In the genomic region with DNA sequence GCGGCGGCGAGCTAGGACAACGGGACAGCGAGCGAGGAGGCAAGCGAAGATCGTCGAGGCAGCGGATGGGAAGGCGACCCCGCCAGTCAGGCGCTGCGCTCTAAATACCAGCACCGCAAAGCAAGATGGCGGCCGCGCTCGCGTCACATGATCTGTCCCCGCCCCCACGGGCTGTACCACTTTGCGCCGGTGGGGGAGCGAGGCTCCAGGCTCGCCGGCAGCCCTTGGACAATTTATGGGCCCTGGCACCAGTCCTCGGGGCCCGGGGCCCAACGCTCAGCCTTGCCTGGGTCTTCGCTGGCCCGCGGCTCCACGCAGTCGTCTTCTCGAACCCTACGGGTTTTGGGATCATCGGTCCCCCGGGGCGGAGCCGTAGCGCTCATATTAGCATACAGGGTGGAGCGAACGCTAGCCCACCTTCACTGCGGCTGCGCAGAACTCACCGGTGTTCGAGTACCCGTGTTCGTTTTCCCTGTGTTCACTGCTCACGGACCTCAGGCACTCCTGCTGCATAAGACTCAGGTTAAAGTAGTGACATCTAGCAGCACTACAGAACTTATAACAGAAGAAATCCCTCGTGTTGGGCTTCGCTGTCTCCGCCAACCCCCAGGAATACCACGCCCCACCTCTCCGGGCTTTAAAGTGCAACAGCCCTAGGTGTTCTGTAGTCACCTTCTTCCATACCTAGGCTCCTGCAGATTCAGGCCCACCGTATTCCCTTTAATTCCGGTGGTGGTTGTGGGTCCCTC, we compare ENCODE assay signal across 8 mouse cellular contexts. TPM values are rescaled to one million over a fixed set of nuclear protein-coding genes. Genes with fewer than 3 reads are reported as not detected.
DNase-seq lines count a peak whose midpoint lies in the region; ATAC-seq lines count a peak whose summit lies in the region.

Gene Atp6v0c, minus strand, starts transcription at position 386 of the 749 bp plus-strand sequence.

- H3K9ac ChIP-seq in forebrain, embryonic 11.5 days (ENCODE audit: low read length), result peak within 1 kb of the TSS; percentile 90
- H3K9ac ChIP-seq in heart, embryonic 16.5 days (ENCODE audit: low read length), result peak within 1 kb of the TSS; percentile 91
- peak within 1 kb of the TSS; percentile 91 for H3K9ac ChIP-seq in liver, embryonic 15.5 days
- H3K9ac ChIP-seq in neural tube, embryonic 12.5 days, result peak within 1 kb of the TSS; percentile 86

- H3K9me3 ChIP-seq in forebrain, embryonic 11.5 days (ENCODE audit: control insufficient read depth, low read length), result no peaks in the 10 kb centered on the region
- H3K9me3 ChIP-seq in heart, embryonic 16.5 days (replicated peaks; ENCODE audit: control insufficient read depth, low read length), result no peaks in the 10 kb centered on the region
- H3K9me3 ChIP-seq in liver, embryonic 15.5 days (replicated peaks), result no peaks in the 10 kb centered on the region
- no peaks in the 10 kb centered on the region for H3K9me3 ChIP-seq in neural tube, embryonic 12.5 days

- H3K36me3 ChIP-seq in forebrain, embryonic 11.5 days (ENCODE audit: control insufficient read depth, insufficient read depth, low read length), result no peaks in the 10 kb centered on the region; the same call in 1 of the 2 replicates
- peaks cover 16% of the 10 kb centered on the region for H3K36me3 ChIP-seq in heart, embryonic 16.5 days (ENCODE audit: control insufficient read depth, insufficient read depth)
- H3K36me3 ChIP-seq in liver, embryonic 15.5 days (replicated peaks), result peaks cover 31% of the 10 kb centered on the region
- peaks cover 17% of the 10 kb centered on the region for H3K36me3 ChIP-seq in neural tube, embryonic 12.5 days

- no peaks in the 10 kb centered on the region for H3K27me3 ChIP-seq in forebrain, embryonic 11.5 days (ENCODE audit: control insufficient read depth, insufficient read depth, low read length)
- no peaks in the 10 kb centered on the region for H3K27me3 ChIP-seq in heart, embryonic 16.5 days (ENCODE audit: control insufficient read depth, insufficient read depth, low read length)
- H3K27me3 ChIP-seq in liver, embryonic 15.5 days, result no peaks in the 10 kb centered on the region
- H3K27me3 ChIP-seq in neural tube, embryonic 12.5 days (replicated peaks), result no peaks in the 10 kb centered on the region

- peak within 1 kb of the TSS; percentile 93 for H3K4me3 ChIP-seq in forebrain, embryonic 11.5 days (ENCODE audit: low read depth, low read length)
- peak within 1 kb of the TSS; percentile 90 for H3K4me3 ChIP-seq in heart, embryonic 16.5 days (ENCODE audit: low read length)
- H3K4me3 ChIP-seq in liver, embryonic 15.5 days (replicated peaks), result peak within 1 kb of the TSS; percentile 93
- peak within 1 kb of the TSS; percentile 90 for H3K4me3 ChIP-seq in neural tube, embryonic 12.5 days

- WGBS in forebrain, embryonic 11.5 days, result under 1% methylated on average over 58 of the region's 58 CpGs
- WGBS in heart, embryonic 16.5 days, result under 1% methylated on average over 58 of the region's 58 CpGs
- WGBS in liver, embryonic 15.5 days (ENCODE audit: insufficient replicate concordance), result under 1% methylated on average over 58 of the region's 58 CpGs
- under 1% methylated on average over 58 of the region's 58 CpGs for WGBS in neural tube, embryonic 12.5 days

- peaks cover 8% of the 10 kb centered on the region; the same call in 1 of the 2 replicates for H3K4me1 ChIP-seq in forebrain, embryonic 11.5 days (replicated peaks; ENCODE audit: control insufficient read depth, insufficient read depth, low read length)
- peaks cover 19% of the 10 kb centered on the region for H3K4me1 ChIP-seq in heart, embryonic 16.5 days (ENCODE audit: control insufficient read depth, insufficient read depth, low read length)
- H3K4me1 ChIP-seq in liver, embryonic 15.5 days (replicated peaks), result peaks cover 69% of the 10 kb centered on the region
- H3K4me1 ChIP-seq in neural tube, embryonic 12.5 days, result peaks cover 20% of the 10 kb centered on the region

- H3K4me2 ChIP-seq in forebrain, embryonic 11.5 days (ENCODE audit: low read depth, low read length, severe bottlenecking), result peak within 1 kb of the TSS; percentile 87
- H3K4me2 ChIP-seq in heart, embryonic 16.5 days (ENCODE audit: low read depth, low read length), result peak within 1 kb of the TSS; percentile 84
- H3K4me2 ChIP-seq in liver, embryonic 15.5 days, result peak within 1 kb of the TSS; percentile 90
- H3K4me2 ChIP-seq in neural tube, embryonic 12.5 days (replicated peaks), result peak within 1 kb of the TSS; percentile 94

- ATAC-seq in forebrain, embryonic 11.5 days (replicated peaks; ENCODE audit: low FRiP score), result peak; percentile 90
- ATAC-seq in heart, embryonic 16.5 days (replicated peaks; ENCODE audit: extremely low read depth, insufficient read depth, low FRiP score), result peak; percentile 91
- ATAC-seq in liver, embryonic 15.5 days (ENCODE audit: insufficient read depth), result peak; percentile 81
- peak; percentile 88 for ATAC-seq in neural tube, embryonic 12.5 days (ENCODE audit: low FRiP score, low read depth)

- peak within 1 kb of the TSS; percentile 96 for H3K27ac ChIP-seq in forebrain, embryonic 11.5 days (ENCODE audit: low read depth, low read length)
- peak within 1 kb of the TSS; percentile 95 for H3K27ac ChIP-seq in heart, embryonic 16.5 days (ENCODE audit: low read length)
- peak within 1 kb of the TSS; percentile 98 for H3K27ac ChIP-seq in liver, embryonic 15.5 days (replicated peaks)
- H3K27ac ChIP-seq in neural tube, embryonic 12.5 days, result peak within 1 kb of the TSS; percentile 86

- DNase-seq in CD8-positive naive resting alpha-beta T cell, adult 2 months (ENCODE audit: low read depth in 2 of 2, low spot score in 2 of 2), result peak; percentile 91 to 92
- DNase-seq in c-Kit-positive CD71-negative TER-119-negative erythroid progenitor cells, embryonic 14.5 days (ENCODE audit: low read depth), result peak; percentile 93
- peak; percentile 96 for DNase-seq in forebrain, embryonic 11.5 days (ENCODE audit: low spot score)
- DNase-seq in kidney, postnatal 36 days, result peak; percentile 96 to 98
- peak; percentile 92 for DNase-seq in telencephalon, adult 2 months (ENCODE audit: low read depth, low spot score)

RNA-seq across cellular contexts. Expression of gene Atp6v0c, which starts in this region (rescaled TPM):
- polyA plus RNA-seq in forebrain, embryonic 11.5 days (2014; fragmentation: Nextera tagmentation; extraction: Ambion mirVana), result 394 and 453 TPM in 2 replicates
- polyA plus RNA-seq in heart, embryonic 16.5 days (2015; fragmentation: Nextera tagmentation; extraction: Ambion mirVana), result 522 and 538 TPM in 2 replicates
- polyA plus RNA-seq in liver, embryonic 15.5 days (2015; fragmentation: Nextera tagmentation; extraction: Ambion mirVana), result 362 and 405 TPM in 2 replicates
- 671 and 684 TPM in 2 replicates for polyA plus RNA-seq in neural tube, embryonic 12.5 days (2016; fragmentation: Nextera tagmentation; extraction: Ambion mirVana)

Comparison
In these comparisons a context has a peak if more than half of its experiments do, and no peak if none do; other contexts are left out.
1. Peak in every context shown above with its lines: DNase-seq, ATAC-seq, H3K4me3 ChIP-seq and H3K27ac ChIP-seq.